Mouse (Mus musculus) hindbrain, embryonic 11.5 days (tissue): Measurements from ENCODE around the gene Gm10837. TPM values are rescaled to one million over a fixed set of nuclear protein-coding genes. Genes with fewer than 3 reads are reported as not detected.

ENCODE experiments used
- ATAC-seq: fragments of 200-750 bp; cut with Nextera tagmentation; 2 replicates; pipeline ENCODE4 v1.8.0; 2017; ENCODE audit warnings: mild to moderate bottlenecking, moderate TSS enrichment, moderate library complexity; ENCODE audit not compliant: low FRiP score
- DNase-seq: peaks from one replicate; pipeline ENCODE4 v3.0.0-alpha.2; 2015; ENCODE audit warnings: low spot score
- H3K27ac ChIP-seq: fragments of 300-500 bp; sonication (generic); 2 replicates; pipeline ENCODE4 v1.5.1; 2014; ENCODE audit warnings: mild to moderate bottlenecking, low read depth, low read length
- H3K27me3 ChIP-seq: fragments of 300-500 bp; sonication (generic); 2 replicates; pipeline ENCODE4 v1.6.1; 2014; ENCODE audit warnings: mild to moderate bottlenecking, low read length, moderate library complexity, mixed read lengths; ENCODE audit not compliant: control insufficient read depth, insufficient read depth
- H3K36me3 ChIP-seq: fragments of 300-500 bp; sonication (generic); 2 replicates; pipeline ENCODE4 v1.6.1; 2014; ENCODE audit warnings: mild to moderate bottlenecking, low read length, moderate library complexity, mixed read lengths; ENCODE audit not compliant: control insufficient read depth, insufficient read depth
- H3K4me1 ChIP-seq: fragments of 300-500 bp; sonication (generic); replicated peaks from 2 replicates; pipeline ENCODE4 v1.6.1; 2014; ENCODE audit warnings: low read length, mixed read lengths; ENCODE audit not compliant: control insufficient read depth, insufficient read depth
- H3K4me2 ChIP-seq: fragments of 300-500 bp; sonication (generic); replicated peaks from 2 replicates; pipeline ENCODE4 v1.6.1; 2014; ENCODE audit warnings: mild to moderate bottlenecking, low read depth, low read length
- H3K4me3 ChIP-seq: fragments of 300-500 bp; sonication (generic); 2 replicates; pipeline ENCODE4 v1.5.1; 2014; ENCODE audit warnings: low read depth, low read length
- H3K9ac ChIP-seq: fragments of 300-500 bp; sonication (generic); 2 replicates; pipeline ENCODE4 v1.6.1; 2014; ENCODE audit warnings: low read depth, low read length
- H3K9me3 ChIP-seq: fragments of 300-500 bp; sonication (generic); 2 replicates; pipeline ENCODE4 v1.6.1; 2016; ENCODE audit warnings: low read length; ENCODE audit not compliant: control insufficient read depth
- WGBS: fragments of 180-500 bp; shearing (Covaris S2); extraction: QIAGEN DNeasy Blood & Tissue Kit; methylation state at CpG from one replicate; pipeline ENCODE4 v1.1.7; 2014; 5-methylcytosine and 5-hydroxymethylcytosine counted together
- polyA plus RNA-seq: library from polyadenylated mRNA; unstranded; fragments of >200 nt; fragmentation: Nextera tagmentation; extraction: Ambion mirVana; gene quantifications from 2 replicates; pipeline ENCODE4 v1.2.1, GENCODE M21; 2014

The Gm10837 gene
- polyA plus RNA-seq, 1 experiment from 2014 or later, result 0.76 TPM

- no peak for DNase-seq
- H3K9ac ChIP-seq, result no peak overlapping the region
- H3K4me3 ChIP-seq, result no peak overlapping the region
- no peak overlapping the region for H3K27ac ChIP-seq
- 78% methylated on average over 1 of the region's 1 CpGs for WGBS
- no peaks in the 10 kb centered on the region for H3K4me1 ChIP-seq
- no peak overlapping the region for H3K4me2 ChIP-seq
- H3K27me3 ChIP-seq, result no peaks in the 10 kb centered on the region
- H3K9me3 ChIP-seq, result no peaks in the 10 kb centered on the region
- H3K36me3 ChIP-seq, result no peaks in the 10 kb centered on the region
- no peak for ATAC-seq
Measured at GRCm38 (mm10) chr14:122513511-122514036, 23.2 kb downstream of the Gm10837 start.

GRCm38 (mm10) chr14:122528475-122528874, 38.1 kb downstream of the Gm10837 start:
- no peaks in the 10 kb centered on the region for H3K9me3 ChIP-seq
- H3K4me1 ChIP-seq, result no peaks in the 10 kb centered on the region
- ATAC-seq (no peak), DNase-seq (no peak)
- no peaks in the 10 kb centered on the region for H3K36me3 ChIP-seq
- WGBS, result 82% methylated on average over 4 of the region's 4 CpGs
- H3K9ac ChIP-seq, result no peak overlapping the region
- no peaks in the 10 kb centered on the region for H3K27me3 ChIP-seq
- no peak overlapping the region for H3K4me3 ChIP-seq
- no peak overlapping the region for H3K27ac ChIP-seq
- no peak overlapping the region for H3K4me2 ChIP-seq

GRCm38 (mm10) chr14:122534017-122534924, 43.9 kb downstream of the Gm10837 start, which contains the start of gene Pcca:
Pcca (plus strand) TSS chr14:122534324.
- Histone ChIP-seq H3K27me3 (no peaks in the 10 kb centered on the region), H3K9ac (peak within 1 kb of the TSS; percentile 52), H3K4me3 (peak within 1 kb of the TSS; percentile 59), H3K36me3 (no peaks in the 10 kb centered on the region), H3K4me2 (peak within 1 kb of the TSS; percentile 61), H3K4me1 (no peaks in the 10 kb centered on the region), H3K27ac (no peak within 1 kb of the TSS), H3K9me3 (no peaks in the 10 kb centered on the region)
- 2% methylated on average over 54 of the region's 54 CpGs for WGBS
- peak; percentile 97 for DNase-seq
- peak; percentile 100 for ATAC-seq

- H3K4me3 ChIP-seq, result no peak overlapping the region
- no peaks in the 10 kb centered on the region for H3K36me3 ChIP-seq
- no peak overlapping the region for H3K9ac ChIP-seq
- no peaks in the 10 kb centered on the region for H3K27me3 ChIP-seq
- no peak for ATAC-seq
- no peaks in the 10 kb centered on the region for H3K4me1 ChIP-seq
- WGBS, result 87% methylated on average over 1 of the region's 1 CpGs
- H3K9me3 ChIP-seq, result no peaks in the 10 kb centered on the region
- no peak overlapping the region for H3K27ac ChIP-seq
- no peak for DNase-seq
- H3K4me2 ChIP-seq, result no peak overlapping the region
Measured at GRCm38 (mm10) chr14:122535986-122536385, 45.6 kb downstream of the Gm10837 start.

Other genes with a start within 250 kb of the Gm10837 start
- 0.99 and 1.6 TPM in 2 replicates for gene Gm5089, start 39.5 kb upstream of the Gm10837 start, polyA plus RNA-seq
- gene Zic5, start 24.9 kb upstream of the Gm10837 start, polyA plus RNA-seq, result 19.1 and 20.1 TPM in 2 replicates
- 9.5 and 11.2 TPM in 2 replicates for gene Zic2, start 15.2 kb upstream of the Gm10837 start, polyA plus RNA-seq
- gene Pcca, start 43.7 kb downstream of the Gm10837 start, polyA plus RNA-seq, result 31.6 and 33.1 TPM in 2 replicates